Mouse (Mus musculus): Measurements from ENCODE around the gene Obox2. TPM values are rescaled to one million over a fixed set of nuclear protein-coding genes. Genes with fewer than 3 reads are reported as not detected.
"Not testable (repeated sequence)": the region's sequence is repeated elsewhere in the genome, so short reads cannot be mapped to it uniquely, and the experiment has no call there.

Gene Obox2
- polyA plus RNA-seq (2015; fragmentation: Nextera tagmentation; extraction: Ambion mirVana), result not detected in 2 replicates

GRCm38 (mm10) chr7:15388421-15388998, at the start of gene Obox2, which contains the start of gene Obox1:
TSS of gene Obox2 (plus strand) at chr7:15388721.
TSS of gene Obox1 (plus strand) at chr7:15388948.
- H3K27me3 ChIP-seq (replicated peaks); H3K27ac ChIP-seq; ATAC-seq (replicated peaks); H3K9ac ChIP-seq; H3K4me1 ChIP-seq; H3K9me3 ChIP-seq; H3K4me2 ChIP-seq; H3K4me3 ChIP-seq; H3K36me3 ChIP-seq (replicated peaks): not testable (repeated sequence)
- WGBS, result no CpG with 5 or more reads among the region's 2 CpGs

DNA sequence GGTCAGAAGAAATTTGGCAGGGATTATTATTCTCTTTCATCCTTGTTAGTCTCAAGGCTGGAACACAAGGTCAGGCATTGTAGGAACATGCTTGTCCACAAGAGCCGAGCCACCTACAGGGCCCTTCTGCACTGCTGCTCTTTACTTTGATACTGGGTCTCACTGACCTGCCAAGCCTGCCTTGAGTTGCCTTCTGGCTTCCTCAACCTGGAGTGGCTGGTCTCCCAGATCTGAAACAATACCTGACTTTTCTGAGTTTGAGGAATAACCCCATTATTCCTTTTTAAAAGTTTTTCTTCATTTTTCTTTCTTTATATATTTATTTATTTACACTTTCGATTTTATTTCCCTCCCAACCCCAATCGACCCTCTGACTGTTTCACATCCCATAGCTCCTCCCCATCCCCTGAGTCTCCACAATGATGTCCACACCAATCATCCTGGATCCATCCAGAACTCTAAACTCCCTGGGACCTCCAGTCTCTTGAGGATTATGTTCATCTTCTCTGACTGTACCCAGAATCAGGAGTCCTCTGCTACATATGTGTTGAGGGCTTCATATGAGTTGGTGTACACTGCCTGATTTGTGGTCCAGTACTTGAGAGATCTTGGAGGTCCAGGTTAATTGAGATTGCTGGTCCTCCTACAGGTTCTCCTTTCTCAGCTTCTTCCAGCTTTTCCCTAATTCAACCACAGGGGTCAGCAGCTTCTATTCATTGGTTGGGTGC, 10.8 kb downstream of the Obox2 start:
- H3K4me3 ChIP-seq; H3K36me3 ChIP-seq (replicated peaks): not testable (repeated sequence)
- WGBS, result 63% methylated on average over 3 of the region's 3 CpGs

GRCm38 (mm10) chr7:15406816-15407215, 18.3 kb downstream of the Obox2 start:
- H3K4me2 ChIP-seq; H3K4me3 ChIP-seq; ATAC-seq (replicated peaks); H3K4me1 ChIP-seq; H3K9ac ChIP-seq; H3K27ac ChIP-seq; H3K36me3 ChIP-seq (replicated peaks); H3K27me3 ChIP-seq (replicated peaks); H3K9me3 ChIP-seq: not testable (repeated sequence)
- WGBS, result 90% methylated on average over 10 of the region's 10 CpGs

More for the DNA sequence above, 10.8 kb downstream of the Obox2 start:
- H3K4me1 ChIP-seq; H3K27ac ChIP-seq; H3K9ac ChIP-seq; H3K4me2 ChIP-seq; ATAC-seq (replicated peaks); H3K27me3 ChIP-seq (replicated peaks): not testable (repeated sequence)
- H3K9me3 ChIP-seq, result peaks cover 13% of the 10 kb centered on the region

- not testable (repeated sequence) for H3K9me3 ChIP-seq
Measured at GRCm38 (mm10) chr7:15418046-15418445, 29.5 kb downstream of the Obox2 start.

DNA sequence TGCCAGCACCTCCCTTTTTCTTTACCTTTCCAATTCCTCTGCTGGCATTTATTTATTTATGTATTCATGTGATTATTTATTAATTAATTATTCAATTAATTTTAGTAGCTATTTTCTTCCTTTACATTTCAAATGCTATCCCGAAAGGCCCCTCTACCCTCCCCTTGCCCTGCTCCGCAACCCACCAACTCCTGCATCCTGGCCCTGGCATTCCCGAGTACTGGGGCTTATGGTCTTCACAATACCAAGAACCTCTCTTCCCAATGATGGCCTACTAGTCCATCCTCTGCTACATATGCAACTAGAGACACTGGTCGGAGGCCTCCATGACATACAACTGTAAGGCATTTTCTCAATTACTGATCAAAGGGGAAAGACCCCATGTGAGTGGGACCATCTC, 37.0 kb downstream of the Obox2 start:
- not testable (repeated sequence) for H3K36me3 ChIP-seq (replicated peaks); H3K4me2 ChIP-seq; H3K4me1 ChIP-seq; ATAC-seq (replicated peaks); H3K9me3 ChIP-seq; H3K9ac ChIP-seq; H3K27me3 ChIP-seq (replicated peaks); H3K27ac ChIP-seq; H3K4me3 ChIP-seq
- 77% methylated on average over 4 of the region's 4 CpGs for WGBS

More at GRCm38 (mm10) chr7:15418046-15418445, 29.5 kb downstream of the Obox2 start:
- H3K36me3 ChIP-seq (replicated peaks); H3K9ac ChIP-seq; ATAC-seq (replicated peaks); H3K4me2 ChIP-seq; H3K27ac ChIP-seq; H3K4me1 ChIP-seq; H3K27me3 ChIP-seq (replicated peaks); H3K4me3 ChIP-seq: not testable (repeated sequence)
- WGBS, result 84% methylated on average over 9 of the region's 9 CpGs

Other genes starting within 250 kb of the Obox2 start
- not detected in 2 replicates for gene Obox1, start 227 bp downstream of the Obox2 start, polyA plus RNA-seq (2015; fragmentation: Nextera tagmentation; extraction: Ambion mirVana)

All from midbrain, embryonic 15.5 days (tissue).